Mouse (Mus musculus) adrenal gland, postnatal 14 days (tissue): ENCODE results near the gene Anapc16. TPM values are rescaled to one million over a fixed set of nuclear protein-coding genes. Genes with fewer than 3 reads are reported as not detected.

Experiments used
- DNase-seq: peaks from one replicate; pipeline ENCODE4 v3.0.0; 2021; ENCODE audit warnings: mixed read lengths
- total RNA-seq: library from RNA; stranded (reverse); gene quantifications from 2 replicates; pipeline ENCODE4 v1.2.3, GENCODE M21; 2021

The Anapc16 gene
- total RNA-seq, 1 experiment from 2014 or later, result 57.5 TPM

DNA sequence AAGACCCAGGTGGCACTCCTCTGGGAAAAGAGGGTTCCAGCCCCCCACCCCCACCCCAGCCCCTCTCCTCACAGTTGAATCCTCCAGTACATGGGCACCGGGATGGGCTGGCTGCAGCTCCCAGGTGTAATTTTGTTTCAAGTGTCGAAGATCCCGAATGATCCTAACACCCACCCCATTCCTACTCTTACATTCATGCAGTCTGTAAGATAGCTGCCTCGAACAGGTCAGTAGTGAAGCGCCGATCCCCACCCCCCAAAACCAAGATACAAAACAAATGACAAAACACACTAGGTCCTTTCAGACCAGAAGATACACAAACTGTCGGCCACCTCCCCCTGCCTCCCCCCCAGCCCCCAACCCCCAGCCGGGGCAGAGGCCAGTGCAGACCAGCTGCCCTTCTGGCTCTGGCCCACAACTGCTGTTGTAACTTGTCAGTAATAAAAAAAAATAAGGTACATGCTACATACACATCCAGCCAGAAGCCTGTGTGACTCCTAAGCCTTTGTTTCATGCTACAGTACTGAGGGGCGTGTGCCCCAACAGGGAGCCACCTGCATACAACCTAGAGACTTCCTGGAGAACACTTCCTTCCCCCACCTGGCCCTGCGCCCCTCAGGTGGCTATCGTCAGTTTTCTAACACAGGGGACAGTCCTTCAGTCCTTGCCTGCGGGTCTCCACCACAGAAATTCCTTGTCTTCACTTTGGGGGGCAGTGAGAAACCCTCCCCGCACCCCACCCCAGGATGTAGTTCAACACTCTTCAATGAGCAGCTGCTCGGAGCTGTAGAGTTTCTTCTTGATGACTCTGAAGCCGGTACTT is 52.9 kb downstream of the Anapc16 start:
- peak; percentile 34 for DNase-seq

- peak; percentile 87 for DNase-seq
Observed at GRCm38 (mm10) chr10:59949255-59949648, 53.7 kb downstream of the Anapc16 start.

DNA sequence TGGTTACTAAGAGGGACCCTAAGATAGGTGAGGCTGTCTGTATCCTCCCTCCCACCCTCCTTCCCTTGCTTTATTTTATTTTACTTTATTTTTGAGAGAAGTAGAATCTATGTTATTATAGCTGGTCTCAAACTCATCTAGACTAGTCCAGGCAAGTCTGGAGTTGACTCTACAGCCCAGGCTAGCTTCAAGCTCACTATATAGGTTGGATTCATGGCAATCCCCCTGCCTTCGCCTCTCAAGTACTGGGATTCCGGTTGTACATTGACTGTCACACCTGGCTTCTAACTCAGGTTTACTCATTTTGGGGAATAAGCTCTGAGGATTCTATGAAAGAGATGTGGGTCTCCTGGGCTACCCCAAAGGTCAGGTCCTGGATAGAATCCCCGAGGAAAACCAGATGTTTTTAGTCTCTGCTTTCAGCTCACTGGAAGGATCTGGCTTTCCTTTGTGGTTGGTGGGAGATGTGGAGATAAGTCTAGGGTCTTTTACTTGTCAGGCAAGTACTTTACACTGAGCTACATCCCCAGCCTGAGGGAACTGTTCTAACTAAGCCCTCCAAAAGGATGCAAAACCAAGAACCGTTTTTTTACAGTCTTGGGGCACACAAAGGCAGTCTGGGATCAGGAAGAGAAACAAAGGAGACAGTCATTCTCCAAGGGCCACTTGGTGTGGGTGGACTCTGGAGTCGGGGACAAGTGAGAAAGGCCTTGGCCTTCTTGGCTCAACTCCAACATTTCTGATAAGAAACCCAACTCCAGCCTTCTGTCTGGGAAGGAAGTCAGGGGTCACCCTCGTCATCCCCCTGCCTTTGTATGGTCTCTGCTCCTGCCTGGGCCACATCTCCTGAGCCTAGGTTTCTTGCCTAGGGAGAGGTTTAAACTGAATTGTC is 54.3 kb downstream of the Anapc16 start:
- DNase-seq, result peak; percentile 76

DNA sequence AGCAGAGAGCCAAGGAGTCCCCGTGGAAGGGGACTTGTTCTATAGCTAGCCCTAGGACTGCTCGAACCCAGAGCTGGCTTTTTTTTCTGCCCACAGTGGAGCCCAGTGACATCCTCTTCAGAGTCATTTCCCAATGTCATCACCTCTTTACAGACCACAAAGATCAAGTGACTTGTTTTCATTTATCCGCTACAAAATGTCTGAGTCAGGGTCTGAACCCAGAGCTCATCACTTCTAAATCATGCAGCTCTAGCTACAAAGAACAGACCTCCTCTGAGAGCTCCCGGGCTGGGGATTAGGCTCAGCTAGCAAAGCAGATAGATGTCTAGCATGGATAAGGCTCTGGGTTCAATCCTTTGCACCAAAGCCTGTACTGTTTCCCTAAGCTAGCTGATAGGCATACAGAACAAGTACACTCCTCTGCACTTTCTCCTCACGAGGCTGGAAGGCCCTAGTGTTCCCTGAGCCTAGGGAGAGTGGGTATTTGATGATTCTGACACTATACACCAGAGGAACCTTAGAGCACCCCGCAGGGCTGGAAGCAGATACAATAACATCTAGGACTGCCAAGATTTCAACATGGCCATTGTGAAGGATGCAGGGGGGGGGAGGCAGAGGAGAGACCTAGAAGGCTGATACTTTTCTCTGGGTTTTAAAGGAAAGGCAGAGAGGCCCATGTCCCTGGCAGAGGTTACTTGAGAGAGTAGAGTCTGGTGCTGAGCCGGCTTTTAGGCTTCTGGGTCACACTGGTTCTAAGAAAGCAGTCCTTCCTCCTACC is 55.5 kb downstream of the Anapc16 start:
- DNase-seq, result peak; percentile 55

GRCm38 (mm10) chr10:59946362-59946761 is 56.6 kb downstream of the Anapc16 start:
- DNase-seq, result no peak

DNA sequence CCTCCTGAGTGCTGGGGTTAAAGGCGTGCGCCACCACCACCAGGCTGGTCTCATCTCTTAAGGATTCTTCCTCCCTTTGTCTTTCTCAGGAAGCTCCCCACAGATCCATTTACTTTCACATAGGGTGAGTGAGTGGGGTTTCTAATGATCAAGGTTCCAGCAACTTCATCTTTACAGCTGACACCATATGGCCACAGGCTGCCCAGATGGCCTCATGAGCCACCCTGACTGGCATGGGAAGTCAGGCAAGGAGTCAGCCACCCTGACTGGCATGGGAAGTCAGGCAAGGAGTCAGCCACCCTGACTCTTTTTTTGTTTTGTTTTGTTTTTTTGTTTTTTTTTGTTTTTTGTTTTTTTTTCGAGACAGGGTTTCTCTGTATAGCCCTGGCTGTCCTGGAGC is 57.5 kb downstream of the Anapc16 start:
- no peak for DNase-seq

DNA sequence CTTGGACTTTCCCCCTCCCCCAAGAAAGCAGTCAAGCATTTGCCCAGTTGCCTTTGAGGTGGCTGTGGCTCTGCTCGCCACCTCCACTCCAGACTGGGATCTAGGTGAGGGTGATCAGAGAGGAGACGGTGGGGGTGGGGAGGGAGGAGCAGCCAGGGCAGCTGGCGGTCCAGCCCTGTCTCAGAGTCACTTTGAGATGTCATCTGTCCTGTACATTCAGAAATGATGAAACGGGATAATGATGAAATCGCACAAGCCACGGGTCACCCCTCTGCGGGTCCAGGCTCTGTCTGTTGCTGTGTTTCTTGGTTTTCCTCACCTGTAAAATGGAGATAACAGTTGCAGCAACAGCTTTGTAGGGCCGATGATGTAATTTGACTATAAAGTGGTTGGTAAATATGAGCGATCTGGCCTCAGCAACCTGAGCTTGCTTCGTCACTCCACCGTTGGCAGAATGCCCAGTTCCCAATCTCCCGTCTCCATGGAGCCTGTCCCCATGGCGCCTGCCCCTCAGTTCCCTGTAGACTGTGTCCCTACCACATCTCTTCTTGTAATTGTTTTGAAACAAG is 59.4 kb downstream of the Anapc16 start:
- peak; percentile 95 for DNase-seq

- DNase-seq, result peak; percentile 69
Observed at GRCm38 (mm10) chr10:59942847-59943420, 60.0 kb downstream of the Anapc16 start.

GRCm38 (mm10) chr10:59942281-59942846 is 60.6 kb downstream of the Anapc16 start:
- DNase-seq, result no peak

DNA sequence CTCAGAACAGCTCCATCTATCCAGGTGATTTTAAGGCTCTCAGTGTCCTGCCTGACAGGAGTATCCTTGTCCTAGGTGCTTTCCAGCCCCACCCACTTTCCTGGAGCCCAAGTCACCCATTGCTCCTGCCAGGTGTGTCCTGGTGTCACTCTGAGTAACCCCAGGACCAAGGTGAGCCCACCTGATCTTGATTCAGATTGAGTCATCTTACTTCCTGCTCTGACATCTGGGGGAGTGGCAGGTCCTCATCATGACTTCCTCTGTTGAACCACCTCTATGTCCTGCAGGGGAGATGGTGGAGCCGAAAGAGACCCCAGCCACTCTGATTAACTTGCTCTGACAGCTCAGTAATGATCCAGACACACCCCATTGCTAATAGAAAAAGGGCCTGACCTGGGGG is 63.9 kb downstream of the Anapc16 start:
- DNase-seq, result no peak

DNA sequence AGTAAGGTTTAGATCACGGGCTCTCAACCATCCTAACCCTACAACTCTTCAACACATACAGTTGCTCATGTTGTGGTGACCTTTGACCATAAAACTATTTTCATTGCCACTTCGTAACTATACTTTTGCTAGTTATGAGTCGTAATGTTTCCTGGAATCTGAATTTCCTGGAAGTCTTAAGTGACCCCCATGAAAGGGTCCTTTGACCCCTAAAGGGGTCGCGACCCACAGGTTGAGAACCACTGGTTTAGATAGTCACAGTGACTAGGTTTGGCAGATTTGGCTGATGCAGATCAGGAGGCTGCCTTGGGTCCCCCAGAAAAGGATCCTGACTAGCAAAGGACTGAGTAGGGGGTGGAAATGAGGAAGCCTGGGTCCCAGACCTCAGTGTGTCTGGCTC is 64.3 kb downstream of the Anapc16 start:
- DNase-seq, result no peak

Other genes with a start within 250 kb of the Anapc16 start
- gene Dnajb12, start 123.6 kb downstream of the Anapc16 start, total RNA-seq, result 49.5 and 50.6 TPM in 2 replicates
- gene Ddit4, start 51.3 kb downstream of the Anapc16 start, total RNA-seq, result 70.5 and 103 TPM in 2 replicates
- 27.8 and 29.8 TPM in 2 replicates for gene Ascc1, start 330 bp downstream of the Anapc16 start, total RNA-seq
- gene Spock2, start 103.1 kb upstream of the Anapc16 start, total RNA-seq, result 34.9 and 40.8 TPM in 2 replicates
- 2.0 and 5.4 TPM in 2 replicates for gene Chst3, start 216.1 kb upstream of the Anapc16 start, total RNA-seq